Mouse (Mus musculus) liver, embryonic 15.5 days (tissue): ENCODE measurements around the gene Tkfc. TPM values are rescaled to one million over a fixed set of nuclear protein-coding genes. Genes with fewer than 3 reads are reported as not detected.
A peak's percentile ranks its signal among the peaks of the same experiment; 100 is the strongest.

Experiments
- ATAC-seq: fragments of 200-750 bp; cut with Nextera tagmentation; 2 replicates; pipeline ENCODE4 v1.8.0; 2017; ENCODE audit warnings: moderate number of reproducible peaks, mild to moderate bottlenecking, moderate library complexity; ENCODE audit not compliant: insufficient read depth
- H3K27ac ChIP-seq: fragments of 300-500 bp; sonication (generic); replicated peaks from 2 replicates; pipeline ENCODE4 v1.5.1; 2015; ENCODE audit warnings: mild to moderate bottlenecking, inconsistent platforms
- H3K27me3 ChIP-seq: fragments of 300-500 bp; sonication (generic); 2 replicates; pipeline ENCODE4 v1.6.1; 2015; ENCODE audit warnings: mild to moderate bottlenecking, inconsistent platforms
- H3K36me3 ChIP-seq: fragments of 300-500 bp; sonication (generic); replicated peaks from 2 replicates; pipeline ENCODE4 v1.6.1; 2015; ENCODE audit warnings: moderate library complexity, mild to moderate bottlenecking, inconsistent platforms
- H3K4me1 ChIP-seq: fragments of 300-500 bp; sonication (generic); replicated peaks from 2 replicates; pipeline ENCODE4 v1.6.1; 2015; ENCODE audit warnings: inconsistent platforms
- H3K4me2 ChIP-seq: fragments of 300-500 bp; sonication (generic); 2 replicates; pipeline ENCODE4 v1.6.1; 2015; ENCODE audit warnings: moderate library complexity, mild to moderate bottlenecking, inconsistent platforms
- H3K4me3 ChIP-seq: fragments of 300-500 bp; sonication (generic); replicated peaks from 2 replicates; pipeline ENCODE4 v1.5.1; 2015; ENCODE audit warnings: mild to moderate bottlenecking, inconsistent platforms
- H3K9ac ChIP-seq: fragments of 300-500 bp; sonication (generic); 2 replicates; pipeline ENCODE4 v1.6.1; 2015; ENCODE audit warnings: moderate library complexity, mild to moderate bottlenecking, inconsistent platforms
- H3K9me3 ChIP-seq: fragments of 300-500 bp; sonication (generic); replicated peaks from 2 replicates; pipeline ENCODE4 v1.6.1; 2016; ENCODE audit warnings: inconsistent platforms
- WGBS: fragments of 180-500 bp; shearing (Covaris S2); methylation state at CpG from one replicate; pipeline ENCODE4 v1.1.7; 2015; ENCODE audit warnings: mixed read lengths; ENCODE audit not compliant: insufficient replicate concordance; 5-methylcytosine and 5-hydroxymethylcytosine counted together
- polyA plus RNA-seq: library from polyadenylated mRNA; unstranded; fragments of >200 nt; fragmentation: Nextera tagmentation; extraction: Ambion mirVana; gene quantifications from 2 replicates; pipeline ENCODE4 v1.2.1, GENCODE M21; 2015

Tkfc gene
- polyA plus RNA-seq, 1 experiment from 2014 or later = 27.1 TPM

- H3K4me2 ChIP-seq = peak overlapping the region; percentile 87
- no peaks in the 10 kb centered on the region for H3K27me3 ChIP-seq
- peaks cover 57% of the 10 kb centered on the region for H3K4me1 ChIP-seq
- peak; percentile 29 for ATAC-seq
- H3K9ac ChIP-seq = peak overlapping the region; percentile 97
- peak overlapping the region; percentile 94 for H3K27ac ChIP-seq
- peak overlapping the region; percentile 88 for H3K4me3 ChIP-seq
- H3K9me3 ChIP-seq = no peaks in the 10 kb centered on the region
- peaks cover 45% of the 10 kb centered on the region for H3K36me3 ChIP-seq
- WGBS = 3% methylated on average over 20 of the region's 20 CpGs
Observed at GRCm38 (mm10) chr19:10605901-10606622, 608 bp upstream of the Tkfc start.

GRCm38 (mm10) chr19:10604534-10604933 is 920 bp downstream of the Tkfc start:
- H3K4me1 ChIP-seq = peaks cover 58% of the 10 kb centered on the region
- peak overlapping the region; percentile 78 for H3K9ac ChIP-seq
- peak overlapping the region; percentile 88 for H3K4me3 ChIP-seq
- WGBS = 34% methylated on average over 3 of the region's 3 CpGs
- peaks cover 36% of the 10 kb centered on the region for H3K36me3 ChIP-seq
- ATAC-seq = no peak
- H3K9me3 ChIP-seq = no peaks in the 10 kb centered on the region
- H3K27ac ChIP-seq = peak overlapping the region; percentile 94
- no peaks in the 10 kb centered on the region for H3K27me3 ChIP-seq
- H3K4me2 ChIP-seq = peak overlapping the region; percentile 87

GRCm38 (mm10) chr19:10603660-10604523 is 1.6 kb downstream of the Tkfc start:
- Histone ChIP-seq H3K27me3 (no peaks in the 10 kb centered on the region), H3K9me3 (no peaks in the 10 kb centered on the region), H3K36me3 (peaks cover 36% of the 10 kb centered on the region), H3K27ac (peak overlapping the region; percentile 94), H3K4me3 (peak overlapping the region; percentile 88), H3K9ac (peak overlapping the region; percentile 78; the same call in 1 of the 2 replicates), H3K4me1 (peaks cover 58% of the 10 kb centered on the region), H3K4me2 (peak overlapping the region; percentile 87)
- 69% methylated on average over 18 of the region's 18 CpGs for WGBS
- no peak for ATAC-seq

GRCm38 (mm10) chr19:10602787-10603186 is 2.7 kb downstream of the Tkfc start:
- Histone ChIP-seq H3K9ac (peak overlapping the region; percentile 78; the same call in 1 of the 2 replicates), H3K27ac (peak overlapping the region; percentile 94), H3K4me3 (peak overlapping the region; percentile 38), H3K36me3 (peaks cover 35% of the 10 kb centered on the region), H3K9me3 (no peaks in the 10 kb centered on the region), H3K4me1 (peaks cover 54% of the 10 kb centered on the region), H3K27me3 (no peaks in the 10 kb centered on the region), H3K4me2 (peak overlapping the region; percentile 87)
- ATAC-seq = no peak
- 2% methylated on average over 9 of the region's 9 CpGs for WGBS

GRCm38 (mm10) chr19:10602247-10602769 is 3.1 kb downstream of the Tkfc start:
- WGBS = 26% methylated on average over 6 of the region's 6 CpGs
- Histone ChIP-seq H3K4me2 (peak overlapping the region; percentile 87), H3K27me3 (no peaks in the 10 kb centered on the region), H3K4me3 (peak overlapping the region; percentile 38), H3K4me1 (peaks cover 49% of the 10 kb centered on the region), H3K9ac (0 out of 2 replicates have a peak overlapping the region, but pooled peaks have one; percentile 1), H3K36me3 (peaks cover 34% of the 10 kb centered on the region), H3K27ac (peak overlapping the region; percentile 67), H3K9me3 (no peaks in the 10 kb centered on the region)
- no peak for ATAC-seq

- WGBS = 90% methylated on average over 2 of the region's 2 CpGs
- Histone ChIP-seq H3K9ac (no peak overlapping the region), H3K36me3 (peaks cover 53% of the 10 kb centered on the region), H3K27me3 (no peaks in the 10 kb centered on the region), H3K9me3 (no peaks in the 10 kb centered on the region), H3K4me3 (no peak overlapping the region), H3K4me1 (peaks cover 35% of the 10 kb centered on the region), H3K4me2 (no peak overlapping the region), H3K27ac (no peak overlapping the region)
- no peak for ATAC-seq
Observed at GRCm38 (mm10) chr19:10599648-10600047, 5.8 kb downstream of the Tkfc start.

GRCm38 (mm10) chr19:10598188-10598587 is 7.3 kb downstream of the Tkfc start:
- Histone ChIP-seq H3K27me3 (no peaks in the 10 kb centered on the region), H3K9me3 (no peaks in the 10 kb centered on the region), H3K9ac (no peak overlapping the region), H3K4me2 (no peak overlapping the region), H3K36me3 (peaks cover 66% of the 10 kb centered on the region), H3K4me3 (no peak overlapping the region), H3K27ac (no peak overlapping the region), H3K4me1 (peaks cover 27% of the 10 kb centered on the region)
- ATAC-seq = no peak
- 30% methylated on average over 3 of the region's 3 CpGs for WGBS

- Histone ChIP-seq H3K4me1 (peaks cover 44% of the 10 kb centered on the region), H3K27me3 (no peaks in the 10 kb centered on the region), H3K27ac (peak overlapping the region; percentile 69), H3K4me2 (peak overlapping the region; percentile 30; the same call in 1 of the 2 replicates), H3K9me3 (no peaks in the 10 kb centered on the region), H3K4me3 (no peak overlapping the region), H3K36me3 (peaks cover 75% of the 10 kb centered on the region), H3K9ac (no peak overlapping the region)
- peak; percentile 77 for ATAC-seq
- 68% methylated on average over 6 of the region's 6 CpGs for WGBS
Observed at GRCm38 (mm10) chr19:10591659-10592377, 13.6 kb downstream of the Tkfc start.

GRCm38 (mm10) chr19:10590301-10590700 is 15.2 kb downstream of the Tkfc start:
- ATAC-seq = no peak
- H3K27ac ChIP-seq = no peak overlapping the region
- no peak overlapping the region for H3K4me3 ChIP-seq
- H3K9me3 ChIP-seq = no peaks in the 10 kb centered on the region
- H3K27me3 ChIP-seq = no peaks in the 10 kb centered on the region
- peaks cover 49% of the 10 kb centered on the region for H3K4me1 ChIP-seq
- no peak overlapping the region for H3K9ac ChIP-seq
- peaks cover 61% of the 10 kb centered on the region for H3K36me3 ChIP-seq
- no peak overlapping the region for H3K4me2 ChIP-seq
- 53% methylated on average over 3 of the region's 3 CpGs for WGBS

- 31% methylated on average over 5 of the region's 5 CpGs for WGBS
- peaks cover 53% of the 10 kb centered on the region for H3K4me1 ChIP-seq
- H3K36me3 ChIP-seq = peaks cover 54% of the 10 kb centered on the region
- H3K4me2 ChIP-seq = no peak overlapping the region
- H3K27me3 ChIP-seq = no peaks in the 10 kb centered on the region
- H3K27ac ChIP-seq = peak overlapping the region; percentile 53
- H3K9ac ChIP-seq = 0 out of 2 replicates have a peak overlapping the region, but pooled peaks have one; percentile 18
- no peak overlapping the region for H3K4me3 ChIP-seq
- ATAC-seq = no peak
- H3K9me3 ChIP-seq = no peaks in the 10 kb centered on the region
Observed at GRCm38 (mm10) chr19:10589127-10589857, 16.2 kb downstream of the Tkfc start.
